Comparison of ENCODE assay signal across 20 mouse cellular contexts in genomic region chr11:8615436-8615835, GRCm38 (mm10). TPM values are rescaled to one million over a fixed set of nuclear protein-coding genes. Genes with fewer than 3 reads are reported as not detected.
DNase-seq lines count a peak whose midpoint lies in the region; ATAC-seq and TF ChIP-seq lines count a peak whose summit lies in the region.
"Had no signal": no experiment of that assay in that cellular context is flagged by ENCODE, and none has a peak within 500 bp of the region (broad histone marks: within the 10 kb centered on the region; RNA-seq: fewer than 3 reads in every experiment).

No protein-coding gene starts in this region.

- H3K4me1 ChIP-seq in kidney, embryonic 14.5 days (ENCODE audit: control insufficient read depth, insufficient read depth, low read length): peaks cover 36% of the 10 kb centered on the region
- H3K4me1 ChIP-seq in CH12.LX (ENCODE audit: control insufficient read depth in 1 of 2, insufficient read depth in 2 of 2): peaks cover 7 to 29% of the 10 kb centered on the region in 2 experiments
- H3K4me1 ChIP-seq in kidney, embryonic 15.5 days: peaks cover 42% of the 10 kb centered on the region
- no peaks in the 10 kb centered on the region for H3K4me1 ChIP-seq in hindbrain, postnatal 0 days (ENCODE audit: insufficient read depth, low read length)

- H3K27me3 ChIP-seq in kidney, embryonic 14.5 days (ENCODE audit: control insufficient read depth, insufficient read depth, low read length): no peaks in the 10 kb centered on the region
- H3K27me3 ChIP-seq in CH12.LX (replicated peaks): peaks cover 1% of the 10 kb centered on the region
- H3K27me3 ChIP-seq in kidney, embryonic 15.5 days: no peaks in the 10 kb centered on the region
- H3K27me3 ChIP-seq in hindbrain, postnatal 0 days (ENCODE audit: insufficient read depth, low read length): no peaks in the 10 kb centered on the region
- H3K27me3 ChIP-seq: embryonic facial prominence, embryonic 15.5 days; hindbrain, embryonic 13.5 days had no signal

- peak; percentile 45; the same call in 1 of the 2 replicates for TF ChIP-seq EP300 in CH12.LX (IDR thresholded peaks at IDR 0.05; ENCODE audit: low read length)

- H3K9ac ChIP-seq in kidney, embryonic 14.5 days (ENCODE audit: low read depth, low read length): no peak overlapping the region
- H3K9ac ChIP-seq in CH12.LX (ENCODE audit: insufficient read depth, low read depth): 0 out of 2 replicates have a peak overlapping the region, but pooled peaks have one; percentile 2
- H3K9ac ChIP-seq in kidney, embryonic 15.5 days: no peak overlapping the region
- no peak overlapping the region for H3K9ac ChIP-seq in hindbrain, postnatal 0 days (replicated peaks; ENCODE audit: low read length)
- H3K9ac ChIP-seq: embryonic facial prominence, embryonic 15.5 days; hindbrain, embryonic 13.5 days; liver, embryonic 14.5 days had no signal

- no peak for TF ChIP-seq POLR2A in CH12.LX (IDR thresholded peaks at IDR 0.05; ENCODE audit: low read depth, low read length)

- peak; percentile 55 for DNase-seq in kidney, adult 18-20 months
- no peak for DNase-seq in CH12.LX (ENCODE audit: extremely low read depth)
- peak; percentile 73 for DNase-seq in ES-CJ7 (ENCODE audit: low read depth, low spot score)
- DNase-seq in hindbrain, postnatal 0 days (ENCODE audit: low spot score): no peak
- DNase-seq in spleen, postnatal 36 days (ENCODE audit: low spot score in 2 of 2): no peak
- no peak for DNase-seq in layer of hippocampus, adult 2 months (ENCODE audit: low spot score in 2 of 2)
- DNase-seq: cerebellum, postnatal 10 days; embryo, embryonic 11 days; gastrocnemius, postnatal 14 days; heart, postnatal 14 days; lung, postnatal 14 days; thymus, postnatal 4 days had no signal

- no peak overlapping the region for H3K27ac ChIP-seq in kidney, embryonic 14.5 days (ENCODE audit: low read depth, low read length)
- H3K27ac ChIP-seq in CH12.LX (ENCODE audit: insufficient read depth, low read depth): no peak overlapping the region
- 0 out of 2 replicates have a peak overlapping the region, but pooled peaks have one; percentile 33 for H3K27ac ChIP-seq in kidney, embryonic 15.5 days
- no peak overlapping the region for H3K27ac ChIP-seq in hindbrain, postnatal 0 days
- H3K27ac ChIP-seq in layer of hippocampus, adult 2 months: no peak overlapping the region
- H3K27ac ChIP-seq: embryonic facial prominence, embryonic 15.5 days; forebrain, embryonic 10.5 days; hindbrain, embryonic 13.5 days; liver, embryonic 14.5 days had no signal

- H3K36me3 ChIP-seq in kidney, embryonic 14.5 days (ENCODE audit: control insufficient read depth, insufficient read depth, low read length): peaks cover 5% of the 10 kb centered on the region; the same call in 1 of the 2 replicates
- H3K36me3 ChIP-seq in CH12.LX (replicated peaks in 1 of 2; ENCODE audit: control insufficient read depth in 1 of 2, insufficient read depth in 1 of 2, low read length in 1 of 2): no peaks in the 10 kb centered on the region
- H3K36me3 ChIP-seq in kidney, embryonic 15.5 days: peaks cover 29% of the 10 kb centered on the region
- H3K36me3 ChIP-seq in hindbrain, postnatal 0 days (ENCODE audit: insufficient read depth, low read length): no peaks in the 10 kb centered on the region
- H3K36me3 ChIP-seq: hindbrain, embryonic 13.5 days had no signal

- no peak for TF ChIP-seq RAD21 in CH12.LX (IDR thresholded peaks at IDR 0.05; ENCODE audit: low read depth, low read length)

- H3K4me2 ChIP-seq in kidney, embryonic 14.5 days (replicated peaks; ENCODE audit: low read depth, low read length): no peak overlapping the region
- peak overlapping the region; percentile 38 for H3K4me2 ChIP-seq in CH12.LX (ENCODE audit: insufficient read depth, low read depth, poor library complexity, severe bottlenecking)
- no peak overlapping the region for H3K4me2 ChIP-seq in kidney, embryonic 15.5 days
- H3K4me2 ChIP-seq in hindbrain, postnatal 0 days (ENCODE audit: low read depth, low read length): no peak overlapping the region
- H3K4me2 ChIP-seq: embryonic facial prominence, embryonic 15.5 days; heart, embryonic 11.5 days; hindbrain, embryonic 13.5 days had no signal

- 33% methylated on average over 12 of the region's 12 CpGs for WGBS in kidney, embryonic 14.5 days
- WGBS in kidney, embryonic 15.5 days: 29% methylated on average over 12 of the region's 12 CpGs
- WGBS in hindbrain, postnatal 0 days: 85% methylated on average over 12 of the region's 12 CpGs

- H3K79me2 ChIP-seq in CH12.LX (replicated peaks; ENCODE audit: control insufficient read depth, extremely low read depth, insufficient read depth, poor library complexity, severe bottlenecking): no peaks in the 10 kb centered on the region

- H3K4me3 ChIP-seq in kidney, embryonic 14.5 days (ENCODE audit: low read length): no peak overlapping the region
- H3K4me3 ChIP-seq in CH12.LX (replicated peaks in 1 of 3; ENCODE audit: low read depth in 2 of 3, low read length in 2 of 3, poor library complexity in 1 of 3): no peak overlapping the region
- H3K4me3 ChIP-seq in kidney, embryonic 15.5 days (replicated peaks): no peak overlapping the region
- no peak overlapping the region for H3K4me3 ChIP-seq in hindbrain, postnatal 0 days (ENCODE audit: low read length)
- H3K4me3 ChIP-seq in layer of hippocampus, adult 2 months: no peak overlapping the region
- H3K4me3 ChIP-seq: embryonic facial prominence, embryonic 15.5 days; forebrain, embryonic 10.5 days; hindbrain, embryonic 13.5 days had no signal

- no peak; the same call in 1 of the 2 replicates for ATAC-seq in kidney, embryonic 14.5 days (ENCODE audit: low FRiP score, low TSS enrichment)
- peak; percentile 22; the same call in 1 of the 2 replicates for ATAC-seq in kidney, embryonic 15.5 days (replicated peaks; ENCODE audit: low FRiP score)
- ATAC-seq in hindbrain, postnatal 0 days: no peak
- ATAC-seq: activated CD4-positive, CD25-positive, alpha-beta regulatory T cell, adult 4 months had no signal

- no peaks in the 10 kb centered on the region for H3K9me3 ChIP-seq in kidney, embryonic 14.5 days (ENCODE audit: control insufficient read depth, low read length)
- no peaks in the 10 kb centered on the region for H3K9me3 ChIP-seq in CH12.LX (replicated peaks; ENCODE audit: low read length)
- no peaks in the 10 kb centered on the region for H3K9me3 ChIP-seq in kidney, embryonic 15.5 days (replicated peaks)
- no peaks in the 10 kb centered on the region for H3K9me3 ChIP-seq in hindbrain, postnatal 0 days (ENCODE audit: low read length)
- H3K9me3 ChIP-seq: embryonic facial prominence, embryonic 15.5 days; forebrain, embryonic 10.5 days; hindbrain, embryonic 13.5 days had no signal

- dilution Hi-C loops in CH12.LX (cut with MboI; ENCODE audit: extremely low pct_ligation_motif_present, extremely low pct_unique_long_range_greater_than_20kb, low sequenced_read_pairs): no loop called here

- no peak for TF ChIP-seq CTCF in CH12.LX (conservative IDR thresholded peaks at IDR 0.05 in 1 of 2, IDR thresholded peaks at IDR 0.05 in 1 of 2; ENCODE audit: low read depth in 2 of 2, low read length in 2 of 2)
- TF ChIP-seq CTCF in hindbrain, postnatal 0 days (IDR thresholded peaks at IDR 0.05; ENCODE audit: low read depth): no peak
- no peak for TF ChIP-seq CTCF in layer of hippocampus, adult 2 months (conservative IDR thresholded peaks at IDR 0.05)

- in situ Hi-C loops in CH12.LX (cut with MboI; ENCODE audit: low pct_ligation_motif_present, low pct_unique_long_range_greater_than_20kb, low sequenced_read_pairs): no loop called here

TF ChIP-seq in CH12.LX, 34 proteins besides CTCF, POLR2A, EP300 and RAD21:
- TF ChIP-seq USF1 (IDR thresholded peaks at IDR 0.05; ENCODE audit: low read depth, low read length) (no peak), ZNF384 (IDR thresholded peaks at IDR 0.05; ENCODE audit: low read depth, low read length) (no peak), ELF1 (IDR thresholded peaks at IDR 0.05; ENCODE audit: low read depth, low read length) (no peak), ETS1 (conservative IDR thresholded peaks at IDR 0.05; ENCODE audit: low read depth, low read length) (peak; percentile 34; the same call in 1 of the 2 replicates), BHLHE40 (IDR thresholded peaks at IDR 0.05; ENCODE audit: low read depth, low read length) (peak; percentile 34; the same call in 1 of the 2 replicates), TBP (conservative IDR thresholded peaks at IDR 0.05; ENCODE audit: low read depth, low read length) (no peak), IRF4 (IDR thresholded peaks at IDR 0.05; ENCODE audit: low read depth, low read length) (peak; percentile 69), ZC3H11A (IDR thresholded peaks at IDR 0.05; ENCODE audit: low read depth, low read length) (no peak), TCF12 (IDR thresholded peaks at IDR 0.05; ENCODE audit: low read depth, low read length) (peak; percentile 23; the same call in 1 of the 2 replicates), CHD2 (IDR thresholded peaks at IDR 0.05; ENCODE audit: low read length) (peak; percentile 56; the same call in 1 of the 2 replicates)

RNA-seq across cellular contexts. Expression of gene Tns3, which starts 48.9 kb away (rescaled TPM):
- 12.5 and 20.3 TPM in 2 replicates for polyA plus RNA-seq in kidney, embryonic 14.5 days (2014; fragmentation: Nextera tagmentation; extraction: Ambion mirVana)
- total RNA-seq in CH12.LX (2012; rRNA removed) (1.3 and 1.8 TPM in 2 replicates), CH12.LX (2014; rRNA removed) (0.03 TPM in 2 replicates)
- polyA plus RNA-seq in CH12.LX (2012; ENCODE audit: insufficient read length, low read depth): 0.31 and 0.33 TPM in 2 replicates
- polyA plus RNA-seq in kidney, embryonic 15.5 days (2015; fragmentation: Nextera tagmentation; extraction: Ambion mirVana): 25.7 and 27.7 TPM in 2 replicates
- total RNA-seq in hindbrain, postnatal 0 days (2014; rRNA removed): 59.0 and 63.6 TPM in 2 replicates
- polyA plus RNA-seq in hindbrain, postnatal 0 days (2015; fragmentation: Nextera tagmentation; extraction: Ambion mirVana): 8.2 and 8.9 TPM in 2 replicates
- total RNA-seq in layer of hippocampus, adult 2 months (2021): 10 to 100 TPM; 49.2 to 53.1 TPM

Comparison
In these comparisons a context has a peak if more than half of its experiments do, and no peak if none do; other contexts are left out.
1. DNase-seq: peak in kidney, adult 18-20 months (single experiment) and ES-CJ7 (single experiment); none in CH12.LX (single experiment), hindbrain, postnatal 0 days (single experiment), spleen, postnatal 36 days (0 of 2) and layer of hippocampus, adult 2 months (0 of 2).